In the genomic region with DNA sequence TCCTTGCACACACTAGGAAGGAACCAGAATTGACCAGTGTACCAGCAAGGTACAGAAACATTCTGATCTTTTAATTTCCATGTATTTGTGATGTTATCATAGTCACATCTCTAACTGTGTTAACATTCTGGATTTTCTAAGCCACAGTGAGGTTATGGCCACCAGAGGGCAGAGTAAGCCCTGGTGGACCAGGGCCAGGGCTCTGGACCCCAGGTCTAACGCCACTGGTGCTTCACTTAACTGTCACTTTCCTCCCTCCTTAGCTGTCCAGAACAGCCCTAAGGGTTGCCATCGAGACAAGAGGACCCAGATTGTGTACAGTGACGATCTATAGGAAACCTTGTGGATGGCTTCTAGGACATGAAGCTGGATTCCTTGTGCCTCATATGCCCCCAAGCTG, we compare ENCODE assay signal across 10 mouse cellular contexts. TPM values are rescaled to one million over a fixed set of nuclear protein-coding genes. Genes with fewer than 3 reads are reported as not detected.
DNase-seq lines count a peak whose midpoint lies in the region; ATAC-seq lines count a peak whose summit lies in the region.
"Had no signal": no experiment of that assay in that cellular context is flagged by ENCODE, and none has a peak within 500 bp of the region (broad histone marks: within the 10 kb centered on the region; RNA-seq: fewer than 3 reads in every experiment).

No protein-coding gene starts in this region.

- WGBS in heart, embryonic 13.5 days, result 31% methylated on average over 3 of the region's 3 CpGs

- no peak overlapping the region for H3K4me2 ChIP-seq in heart, embryonic 13.5 days

- H3K9ac ChIP-seq in heart, embryonic 13.5 days, result peak overlapping the region; percentile 60; the same call in 1 of the 2 replicates

- DNase-seq in layer of hippocampus, adult 11-12 months (ENCODE audit: low spot score), result peak; percentile 48
- no peak for DNase-seq in layer of hippocampus, adult 8-10 months (ENCODE audit: low spot score in 2 of 2)
- peak; percentile 39 to 43 for DNase-seq in CD8-positive naive resting alpha-beta T cell, adult 2 months (ENCODE audit: low read depth in 2 of 2, low spot score in 2 of 2)
- DNase-seq in adrenal gland, adult 2 months, result peak; percentile 60
- peak; percentile 28 to 37 for DNase-seq in layer of hippocampus, postnatal 14 days (ENCODE audit: low spot score in 2 of 2)
- no peak for DNase-seq in frontal cortex, postnatal 36 days (ENCODE audit: low spot score in 2 of 2)

- H3K4me1 ChIP-seq in heart, embryonic 13.5 days, result peaks cover 7% of the 10 kb centered on the region

- H3K36me3 ChIP-seq in heart, embryonic 13.5 days, result peaks cover 58% of the 10 kb centered on the region

- no peak for ATAC-seq in heart, embryonic 13.5 days (ENCODE audit: extremely low read depth, insufficient number of reproducible peaks, low FRiP score, low TSS enrichment)
- peak; percentile 43; the same call in 1 of the 2 replicates for ATAC-seq in neutrophil, adult 5-6 weeks (ENCODE audit: extremely low read depth, insufficient number of reproducible peaks, low FRiP score, poor library complexity, severe bottlenecking)

- H3K9me3 ChIP-seq in heart, embryonic 13.5 days, result no peaks in the 10 kb centered on the region
- H3K9me3 ChIP-seq: megakaryocyte, embryonic 14.5 days had no signal

- H3K27me3 ChIP-seq in heart, embryonic 13.5 days (replicated peaks), result peaks cover 6% of the 10 kb centered on the region

- H3K27ac ChIP-seq in heart, embryonic 13.5 days (replicated peaks), result no peak overlapping the region

- H3K4me3 ChIP-seq in heart, embryonic 13.5 days, result no peak overlapping the region
- H3K4me3 ChIP-seq: erythroblast, embryonic 14.5 days; megakaryocyte, embryonic 14.5 days had no signal

RNA-seq across cellular contexts. Expression of a gene that starts 5.6 kb away (rescaled TPM):
- total RNA-seq in layer of hippocampus, adult 8-10 months (2022), result 10 to 100 TPM; 33.2 to 41.3 (median 40.8) TPM
- 10 to 100 TPM; 55.5 to 67.6 TPM for total RNA-seq in adrenal gland, adult 2 months (2021)
- 22.8 and 31.5 TPM in 2 replicates for polyA plus RNA-seq in adrenal gland, adult 2 months (2012; rRNA removed)
- 68.5 and 70.9 TPM in 2 replicates for polyA plus RNA-seq in heart, embryonic 13.5 days (2015; fragmentation: Nextera tagmentation; extraction: Ambion mirVana)
- 10 to 100 TPM; 29.6 to 30.9 TPM for total RNA-seq in layer of hippocampus, postnatal 14 days (2021)
- 22.6 and 36.0 TPM in 2 replicates for total RNA-seq in neutrophil, adult 5-6 weeks (2017)

RNA-seq across cellular contexts. Expression of a gene that starts 5.8 kb away (rescaled TPM):
- 10 to 100 TPM; 67.1 to 77.5 (median 71.5) TPM for total RNA-seq in layer of hippocampus, adult 8-10 months (2022)
- total RNA-seq in adrenal gland, adult 2 months (2021), result 10 to 100 TPM; 62.1 to 65.8 TPM
- polyA plus RNA-seq in adrenal gland, adult 2 months (2012; rRNA removed), result 105 and 112 TPM in 2 replicates
- polyA plus RNA-seq in heart, embryonic 13.5 days (2015; fragmentation: Nextera tagmentation; extraction: Ambion mirVana), result 27.3 and 30.6 TPM in 2 replicates
- 10 to 100 TPM; 70.8 to 76.4 TPM for total RNA-seq in layer of hippocampus, postnatal 14 days (2021)
- total RNA-seq in neutrophil, adult 5-6 weeks (2017), result 79.7 and 92.2 TPM in 2 replicates

RNA-seq across cellular contexts. Expression of a gene that starts 6.5 kb away (rescaled TPM):
- total RNA-seq in layer of hippocampus, adult 8-10 months (2022), result under 1 TPM; 0.17 to 0.31 (median 0.18) TPM
- 10 to 100 TPM; 18.4 to 29.0 TPM for total RNA-seq in adrenal gland, adult 2 months (2021)
- polyA plus RNA-seq in adrenal gland, adult 2 months (2012; rRNA removed), result 4.6 and 7.9 TPM in 2 replicates
- 2.3 and 5.6 TPM in 2 replicates for polyA plus RNA-seq in heart, embryonic 13.5 days (2015; fragmentation: Nextera tagmentation; extraction: Ambion mirVana)
- under 1 TPM in 1 of 2 experiments, not detected in 1; 0.23 TPM for total RNA-seq in layer of hippocampus, postnatal 14 days (2021)
- 0.58 and 0.98 TPM in 2 replicates for total RNA-seq in neutrophil, adult 5-6 weeks (2017)

RNA-seq across cellular contexts. Expression of a gene that starts 19.0 kb away (rescaled TPM):
- total RNA-seq in layer of hippocampus, adult 8-10 months (2022), result 10 to 100 TPM; 33.0 to 42.4 (median 34.4) TPM
- total RNA-seq in adrenal gland, adult 2 months (2021), result 100 to 1,000 TPM in 1 of 2 experiments, 10 to 100 TPM in 1; 47.0 to 126 TPM
- polyA plus RNA-seq in adrenal gland, adult 2 months (2012; rRNA removed), result 82.7 and 107 TPM in 2 replicates
- 32.3 and 34.9 TPM in 2 replicates for polyA plus RNA-seq in heart, embryonic 13.5 days (2015; fragmentation: Nextera tagmentation; extraction: Ambion mirVana)
- 10 to 100 TPM; 35.9 to 39.3 TPM for total RNA-seq in layer of hippocampus, postnatal 14 days (2021)
- 36.1 and 45.8 TPM in 2 replicates for total RNA-seq in neutrophil, adult 5-6 weeks (2017)

RNA-seq across cellular contexts. Expression of a gene that starts 19.1 kb away (rescaled TPM):
- 10 to 100 TPM; 52.3 to 70.3 (median 58.1) TPM for total RNA-seq in layer of hippocampus, adult 8-10 months (2022)
- 10 to 100 TPM; 38.5 to 55.1 TPM for total RNA-seq in adrenal gland, adult 2 months (2021)
- 139 and 176 TPM in 2 replicates for polyA plus RNA-seq in adrenal gland, adult 2 months (2012; rRNA removed)
- 17.4 and 18.3 TPM in 2 replicates for polyA plus RNA-seq in heart, embryonic 13.5 days (2015; fragmentation: Nextera tagmentation; extraction: Ambion mirVana)
- total RNA-seq in layer of hippocampus, postnatal 14 days (2021), result 10 to 100 TPM; 59.6 to 62.9 TPM
- total RNA-seq in neutrophil, adult 5-6 weeks (2017), result 23.5 and 39.9 TPM in 2 replicates

Comparison
In these comparisons a context has a peak if more than half of its experiments do, and no peak if none do; other contexts are left out.
1. DNase-seq: peak in layer of hippocampus, adult 11-12 months (single experiment), CD8-positive naive resting alpha-beta T cell, adult 2 months (2 of 2), adrenal gland, adult 2 months (single experiment) and layer of hippocampus, postnatal 14 days (2 of 2); none in layer of hippocampus, adult 8-10 months (0 of 2) and frontal cortex, postnatal 36 days (0 of 2).